7 mouse cellular contexts compared by ENCODE assay signal in genomic region chr8:45658458-45659325, GRCm38 (mm10).
A peak's percentile ranks its signal among the peaks of the same experiment; 100 is the strongest.
DNase-seq lines count a peak whose midpoint lies in the region; ATAC-seq and TF ChIP-seq lines count a peak whose summit lies in the region.

No protein-coding gene starts in this region.

- peak overlapping the region; percentile 36 for H3K27ac ChIP-seq in testis, adult 2 months (ENCODE audit: control insufficient read depth, insufficient read depth, low read depth, low read length)
- H3K27ac ChIP-seq in heart, embryonic 14.5 days (replicated peaks in 1 of 2; ENCODE audit: control insufficient read depth in 1 of 2, insufficient read depth in 1 of 2, low read depth in 2 of 2, low read length in 2 of 2), result peak overlapping the region; percentile 98 to 100
- no peak overlapping the region for H3K27ac ChIP-seq in forebrain, embryonic 11.5 days (ENCODE audit: low read depth, low read length)

- no peak for TF ChIP-seq CTCF in testis, adult 2 months (IDR thresholded peaks at IDR 0.05; ENCODE audit: control insufficient read depth, insufficient read depth, insufficient replicate concordance, low read depth, low read length)

- 10% methylated on average over 18 of the region's 18 CpGs for WGBS in heart, embryonic 14.5 days
- WGBS in forebrain, embryonic 11.5 days, result 30% methylated on average over 18 of the region's 18 CpGs

- no peak for TF ChIP-seq POLR2A in testis, adult 2 months (IDR thresholded peaks at IDR 0.05; ENCODE audit: control insufficient read depth, low read depth, low read length)

- H3K9me3 ChIP-seq in heart, embryonic 14.5 days (ENCODE audit: control insufficient read depth, low read length), result no peaks in the 10 kb centered on the region
- no peaks in the 10 kb centered on the region for H3K9me3 ChIP-seq in forebrain, embryonic 11.5 days (ENCODE audit: control insufficient read depth, low read length)

- peak overlapping the region; percentile 97 for H3K9ac ChIP-seq in heart, embryonic 14.5 days (ENCODE audit: low read length)
- no peak overlapping the region for H3K9ac ChIP-seq in forebrain, embryonic 11.5 days (ENCODE audit: low read length)

- peak; percentile 74 for ATAC-seq in heart, embryonic 14.5 days (ENCODE audit: insufficient number of reproducible peaks, insufficient read depth, low FRiP score, low read depth)
- ATAC-seq in monocyte, adult 5-6 weeks (replicated peaks; ENCODE audit: insufficient number of reproducible peaks, low FRiP score, low TSS enrichment, poor library complexity, severe bottlenecking), result no peak
- ATAC-seq in forebrain, embryonic 11.5 days (replicated peaks; ENCODE audit: low FRiP score), result no peak

- peak overlapping the region; percentile 47 for H3K4me3 ChIP-seq in testis, adult 2 months (ENCODE audit: control insufficient read depth, low read depth, low read length)
- peak overlapping the region; percentile 56 to 91 for H3K4me3 ChIP-seq in heart, embryonic 14.5 days (ENCODE audit: control insufficient read depth in 1 of 2, insufficient read depth in 1 of 2, low read depth in 1 of 2, low read length in 2 of 2)
- H3K4me3 ChIP-seq in forebrain, embryonic 11.5 days (ENCODE audit: low read depth, low read length), result no peak overlapping the region

- peaks cover 5% of the 10 kb centered on the region; the same call in 1 of the 2 replicates for H3K4me1 ChIP-seq in testis, adult 2 months (ENCODE audit: control insufficient read depth, insufficient read depth, low read length)
- peaks cover 10 to 28% of the 10 kb centered on the region in 2 experiments for H3K4me1 ChIP-seq in heart, embryonic 14.5 days (ENCODE audit: control insufficient read depth in 2 of 2, insufficient read depth in 2 of 2, low read length in 2 of 2)
- H3K4me1 ChIP-seq in forebrain, embryonic 11.5 days (replicated peaks; ENCODE audit: control insufficient read depth, insufficient read depth, low read length), result peaks cover 6% of the 10 kb centered on the region; the same call in 1 of the 2 replicates

- no peaks in the 10 kb centered on the region for H3K27me3 ChIP-seq in testis, adult 2 months (ENCODE audit: control insufficient read depth, insufficient read depth, low read length)
- no peaks in the 10 kb centered on the region for H3K27me3 ChIP-seq in heart, embryonic 14.5 days (ENCODE audit: control insufficient read depth, insufficient read depth, low read length)
- H3K27me3 ChIP-seq in forebrain, embryonic 11.5 days (ENCODE audit: control insufficient read depth, insufficient read depth, low read length), result no peaks in the 10 kb centered on the region

- peak overlapping the region; percentile 68 for H3K4me2 ChIP-seq in heart, embryonic 14.5 days (ENCODE audit: low read length)
- no peak overlapping the region for H3K4me2 ChIP-seq in forebrain, embryonic 11.5 days (ENCODE audit: low read depth, low read length, severe bottlenecking)

- H3K36me3 ChIP-seq in testis, adult 2 months (ENCODE audit: control insufficient read depth, insufficient read depth, low read length), result no peaks in the 10 kb centered on the region
- H3K36me3 ChIP-seq in heart, embryonic 14.5 days (ENCODE audit: control insufficient read depth, insufficient read depth, low read length), result peaks cover 14% of the 10 kb centered on the region
- H3K36me3 ChIP-seq in forebrain, embryonic 11.5 days (ENCODE audit: control insufficient read depth, insufficient read depth, low read length), result no peaks in the 10 kb centered on the region

- DNase-seq in testis, postnatal 14 days (ENCODE audit: low spot score), result no peak
- peak; percentile 9 to 21 for DNase-seq in lung, adult 18-20 months
- no peak for DNase-seq in layer of hippocampus, postnatal 14 days (ENCODE audit: low spot score in 2 of 2)
- no peak for DNase-seq in forebrain, embryonic 11.5 days (ENCODE audit: low spot score)

Comparison
In these comparisons a context has a peak if more than half of its experiments do, and no peak if none do; other contexts are left out.
1. DNase-seq: peak in lung, adult 18-20 months (2 of 2); none in testis, postnatal 14 days (single experiment), layer of hippocampus, postnatal 14 days (0 of 2) and forebrain, embryonic 11.5 days (single experiment).